Mouse (Mus musculus): ENCODE results near the gene Skap1. TPM values are rescaled to one million over a fixed set of nuclear protein-coding genes. Genes with fewer than 3 reads are reported as not detected.

Skap1 gene
- polyA plus RNA-seq, 1 experiment = 3.3 TPM

GRCm38 (mm10) chr11:96560229-96560628, 95.8 kb downstream of the Skap1 start:
- DNase-seq (ENCODE audit: low spot score) = no peak

GRCm38 (mm10) chr11:96564088-96564487, 99.7 kb downstream of the Skap1 start:
- DNase-seq (ENCODE audit: low spot score) = no peak

GRCm38 (mm10) chr11:96572515-96572914, 108.1 kb downstream of the Skap1 start:
- no peak for DNase-seq (ENCODE audit: low spot score)

- no peak for DNase-seq (ENCODE audit: low spot score)
Measured at GRCm38 (mm10) chr11:96576491-96577427, 112.4 kb downstream of the Skap1 start.

- DNase-seq (ENCODE audit: low spot score) = no peak
Measured at GRCm38 (mm10) chr11:96578551-96579283, 114.3 kb downstream of the Skap1 start.

- DNase-seq (ENCODE audit: low spot score) = no peak
Measured at GRCm38 (mm10) chr11:96581604-96582384, 117.4 kb downstream of the Skap1 start.

GRCm38 (mm10) chr11:96582595-96582994, 118.2 kb downstream of the Skap1 start:
- no peak for DNase-seq (ENCODE audit: low spot score)

GRCm38 (mm10) chr11:96589828-96590227, 125.4 kb downstream of the Skap1 start:
- DNase-seq (ENCODE audit: low spot score) = no peak

GRCm38 (mm10) chr11:96595890-96596289, 131.5 kb downstream of the Skap1 start:
- DNase-seq (ENCODE audit: low spot score) = no peak

- no peak for DNase-seq (ENCODE audit: low spot score)
Measured at GRCm38 (mm10) chr11:96596301-96596700, 131.9 kb downstream of the Skap1 start.

- DNase-seq (ENCODE audit: low spot score) = no peak
Measured at GRCm38 (mm10) chr11:96602806-96603205, 138.4 kb downstream of the Skap1 start.

- DNase-seq (ENCODE audit: low spot score) = no peak
Measured at GRCm38 (mm10) chr11:96604306-96604705, 139.9 kb downstream of the Skap1 start.

- DNase-seq (ENCODE audit: low spot score) = no peak
Measured at GRCm38 (mm10) chr11:96604751-96605450, 140.5 kb downstream of the Skap1 start.

- DNase-seq (ENCODE audit: low spot score) = no peak
Measured at GRCm38 (mm10) chr11:96605516-96605915, 141.1 kb downstream of the Skap1 start.

GRCm38 (mm10) chr11:96612596-96612995, 148.2 kb downstream of the Skap1 start:
- DNase-seq (ENCODE audit: low spot score) = no peak

- DNase-seq (ENCODE audit: low spot score) = no peak
Measured at GRCm38 (mm10) chr11:96616792-96617191, 152.4 kb downstream of the Skap1 start.

GRCm38 (mm10) chr11:96618789-96619445, 154.5 kb downstream of the Skap1 start:
- DNase-seq (ENCODE audit: low spot score) = no peak

- no peak for DNase-seq (ENCODE audit: low spot score)
Measured at GRCm38 (mm10) chr11:96619576-96619975, 155.2 kb downstream of the Skap1 start.

- DNase-seq (ENCODE audit: low spot score) = no peak
Measured at GRCm38 (mm10) chr11:96620006-96620405, 155.6 kb downstream of the Skap1 start.

GRCm38 (mm10) chr11:96620660-96621059, 156.3 kb downstream of the Skap1 start:
- DNase-seq (ENCODE audit: low spot score) = no peak

- DNase-seq (ENCODE audit: low spot score) = peak; percentile 54
Measured at GRCm38 (mm10) chr11:96621167-96621566, 156.8 kb downstream of the Skap1 start.
